Mouse (Mus musculus) c-Kit-positive CD71-positive TER-119-negative erythroid progenitor cells, embryonic 14.5 days (primary cell): ENCODE results near the gene Cbr4.

Source experiments
- DNase-seq: peaks from one replicate; pipeline ENCODE4 v3.0.0-alpha.2; 2013; ENCODE audit warnings: low read depth

The Cbr4 gene

GRCm38 (mm10) chr8:61487597-61488156, at the start of gene Cbr4:
TSS of gene Cbr4 (plus strand) at chr8:61487734.
- DNase-seq: peak; percentile 94

GRCm38 (mm10) chr8:61442988-61443387, 44.5 kb upstream of the Cbr4 start:
- DNase-seq: no peak

- no peak for DNase-seq
Measured at GRCm38 (mm10) chr8:61444358-61444757, 43.2 kb upstream of the Cbr4 start.

- DNase-seq: no peak
Measured at GRCm38 (mm10) chr8:61446329-61446728, 41.2 kb upstream of the Cbr4 start.

GRCm38 (mm10) chr8:61448100-61448499, 39.4 kb upstream of the Cbr4 start:
- DNase-seq: no peak

- no peak for DNase-seq
Measured at GRCm38 (mm10) chr8:61448881-61449280, 38.7 kb upstream of the Cbr4 start.

- no peak for DNase-seq
Measured at GRCm38 (mm10) chr8:61450916-61451575, 36.5 kb upstream of the Cbr4 start.

GRCm38 (mm10) chr8:61451721-61452337, 35.7 kb upstream of the Cbr4 start:
- DNase-seq: no peak

GRCm38 (mm10) chr8:61459763-61460162, 27.8 kb upstream of the Cbr4 start:
- no peak for DNase-seq

GRCm38 (mm10) chr8:61462221-61462620, 25.3 kb upstream of the Cbr4 start:
- DNase-seq: no peak

GRCm38 (mm10) chr8:61464393-61464792, 23.1 kb upstream of the Cbr4 start:
- DNase-seq: no peak

GRCm38 (mm10) chr8:61466696-61467552, 20.6 kb upstream of the Cbr4 start:
- no peak for DNase-seq

- no peak for DNase-seq
Measured at GRCm38 (mm10) chr8:61467553-61467815, 20.1 kb upstream of the Cbr4 start.

- DNase-seq: no peak
Measured at GRCm38 (mm10) chr8:61470213-61470612, 17.3 kb upstream of the Cbr4 start.

- no peak for DNase-seq
Measured at GRCm38 (mm10) chr8:61475251-61475673, 12.3 kb upstream of the Cbr4 start.

- DNase-seq: no peak
Measured at GRCm38 (mm10) chr8:61476160-61476559, 11.4 kb upstream of the Cbr4 start.

GRCm38 (mm10) chr8:61478150-61478549, 9.4 kb upstream of the Cbr4 start:
- no peak for DNase-seq

- no peak for DNase-seq
Measured at GRCm38 (mm10) chr8:61478793-61479192, 8.7 kb upstream of the Cbr4 start.

- no peak for DNase-seq
Measured at GRCm38 (mm10) chr8:61479506-61480214, 7.9 kb upstream of the Cbr4 start.

GRCm38 (mm10) chr8:61480260-61480967, 7.1 kb upstream of the Cbr4 start:
- DNase-seq: no peak

GRCm38 (mm10) chr8:61486923-61487529, 508 bp upstream of the Cbr4 start:
- DNase-seq: no peak
